Comparison of ENCODE assay signal across 9 mouse cellular contexts in genomic region chr12:3307587-3307986, GRCm38 (mm10). TPM values are rescaled to one million over a fixed set of nuclear protein-coding genes. Genes with fewer than 3 reads are reported as not detected.
A peak's percentile ranks its signal among the peaks of the same experiment; 100 is the strongest.
DNase-seq lines count a peak whose midpoint lies in the region; ATAC-seq and TF ChIP-seq lines count a peak whose summit lies in the region.
"Had no signal": no experiment of that assay in that cellular context is flagged by ENCODE, and none has a peak within 500 bp of the region (broad histone marks: within the 10 kb centered on the region; RNA-seq: fewer than 3 reads in every experiment).

No protein-coding gene starts in this region.

- no peak for TF ChIP-seq POLR2A in spleen, adult 2 months (IDR thresholded peaks at IDR 0.05; ENCODE audit: low read depth, low read length)

- H3K9ac ChIP-seq in liver, embryonic 13.5 days = peak overlapping the region; percentile 96

- peak overlapping the region; percentile 85 for H3K4me2 ChIP-seq in liver, embryonic 13.5 days

- TF ChIP-seq CTCF in spleen, adult 2 months (IDR thresholded peaks at IDR 0.05; ENCODE audit: extremely low read depth, insufficient read depth, insufficient read length, insufficient replicate concordance) = no peak

- H3K9me3 ChIP-seq in erythroblast, embryonic 14.5 days (ENCODE audit: control insufficient read depth, low read length) = no peaks in the 10 kb centered on the region
- H3K9me3 ChIP-seq in liver, embryonic 13.5 days (replicated peaks) = no peaks in the 10 kb centered on the region

- H3K4me3 ChIP-seq in erythroblast, embryonic 14.5 days (replicated peaks) = peak overlapping the region; percentile 78
- peak overlapping the region; percentile 48 for H3K4me3 ChIP-seq in spleen, adult 2 months (ENCODE audit: extremely low read depth, insufficient read depth, insufficient read length)
- H3K4me3 ChIP-seq in liver, embryonic 13.5 days (replicated peaks) = peak overlapping the region; percentile 93

- peaks cover 47% of the 10 kb centered on the region for H3K36me3 ChIP-seq in erythroblast, embryonic 14.5 days (ENCODE audit: control insufficient read depth)
- no peaks in the 10 kb centered on the region for H3K36me3 ChIP-seq in spleen, adult 2 months (ENCODE audit: control insufficient read depth, insufficient read depth, low read length)
- H3K36me3 ChIP-seq in liver, embryonic 13.5 days = 0 out of 2 replicates have a peak, but pooled peaks cover 2% of the 10 kb centered on the region

- H3K27me3 ChIP-seq in erythroblast, embryonic 14.5 days (ENCODE audit: control insufficient read depth) = no peaks in the 10 kb centered on the region
- H3K27me3 ChIP-seq in spleen, adult 2 months (ENCODE audit: control insufficient read depth, insufficient read depth, low read length) = no peaks in the 10 kb centered on the region
- no peaks in the 10 kb centered on the region for H3K27me3 ChIP-seq in liver, embryonic 13.5 days

- no peak overlapping the region; the same call in 1 of the 2 replicates for H3K27ac ChIP-seq in spleen, adult 2 months (ENCODE audit: insufficient read depth, low read length)
- H3K27ac ChIP-seq in liver, embryonic 13.5 days = peak overlapping the region; percentile 47

- peaks cover 64% of the 10 kb centered on the region for H3K4me1 ChIP-seq in erythroblast, embryonic 14.5 days (ENCODE audit: control insufficient read depth)
- peaks cover 7% of the 10 kb centered on the region for H3K4me1 ChIP-seq in spleen, adult 2 months (ENCODE audit: control insufficient read depth, insufficient read depth, insufficient read length)
- H3K4me1 ChIP-seq in liver, embryonic 13.5 days (replicated peaks) = peaks cover 60% of the 10 kb centered on the region

- 6% methylated on average over 6 of the region's 6 CpGs for WGBS in spleen, adult 2 months
- WGBS in liver, embryonic 13.5 days (ENCODE audit: insufficient replicate concordance) = 12% methylated on average over 6 of the region's 6 CpGs

- no peak for ATAC-seq in erythroblast, adult 5-6 weeks (replicated peaks; ENCODE audit: low FRiP score, poor library complexity, severe bottlenecking)
- ATAC-seq in liver, embryonic 13.5 days (ENCODE audit: low read depth) = no peak
- no peak for ATAC-seq in megakaryocyte-erythroid progenitor cell, adult 5-6 weeks (replicated peaks; ENCODE audit: low FRiP score, low TSS enrichment, poor library complexity, severe bottlenecking)

- no peak for DNase-seq in spleen, adult 2 months (ENCODE audit: low read depth in 1 of 2, low spot score in 2 of 2)
- no peak for DNase-seq in spleen, postnatal 36 days (ENCODE audit: low spot score in 2 of 2)
- no peak for DNase-seq in liver, embryonic 13.5 days
- no peak for DNase-seq in frontal cortex, postnatal 36 days (ENCODE audit: low spot score in 2 of 2)
- no peak for DNase-seq in gastrocnemius, postnatal 25 days
- DNase-seq: thymus, adult 2 months had no signal

RNA-seq across cellular contexts. Expression of gene Rab10, which starts 2.2 kb away (rescaled TPM):
- polyA plus RNA-seq in erythroblast, embryonic 14.5 days (2012) = 7.9 and 8.6 TPM in 2 replicates
- total RNA-seq in erythroblast, adult 5-6 weeks (2015; ENCODE audit: low replicate concordance) = 121 and 138 TPM in 2 replicates
- total RNA-seq in erythroblast, adult 5-6 weeks (2017; ENCODE audit: low replicate concordance) = 157 and 179 TPM in 2 replicates
- 18.2 and 22.3 TPM in 2 replicates for polyA plus RNA-seq in spleen, adult 2 months (2012; rRNA removed)
- polyA plus RNA-seq in liver, embryonic 13.5 days (2015; fragmentation: Nextera tagmentation; extraction: Ambion mirVana) = 47.9 and 57.3 TPM in 2 replicates
- total RNA-seq in megakaryocyte-erythroid progenitor cell, adult 5-6 weeks (2014; fragmentation: Nextera tagmentation) = 71.0 and 79.4 TPM in 2 replicates
- total RNA-seq in megakaryocyte-erythroid progenitor cell, adult 5-6 weeks (2017) = 114 and 151 TPM in 2 replicates
- 100 to 1,000 TPM; 218 to 239 TPM for total RNA-seq in gastrocnemius, postnatal 25 days (2021)

RNA-seq across cellular contexts. Expression of gene Kif3c, which starts 57.3 kb away (rescaled TPM):
- polyA plus RNA-seq in erythroblast, embryonic 14.5 days (2012) = 0.01 TPM in 2 replicates
- total RNA-seq in erythroblast, adult 5-6 weeks (2015; ENCODE audit: low replicate concordance) = not detected in 2 replicates
- 1.5 and 1.8 TPM in 2 replicates for total RNA-seq in erythroblast, adult 5-6 weeks (2017; ENCODE audit: low replicate concordance)
- 3.4 and 3.5 TPM in 2 replicates for polyA plus RNA-seq in spleen, adult 2 months (2012; rRNA removed)
- 1.0 and 1.2 TPM in 2 replicates for polyA plus RNA-seq in liver, embryonic 13.5 days (2015; fragmentation: Nextera tagmentation; extraction: Ambion mirVana)
- 1.2 and 2.3 TPM in 2 replicates for total RNA-seq in megakaryocyte-erythroid progenitor cell, adult 5-6 weeks (2014; fragmentation: Nextera tagmentation)
- total RNA-seq in megakaryocyte-erythroid progenitor cell, adult 5-6 weeks (2017) = 0.33 and 4.3 TPM in 2 replicates
- total RNA-seq in gastrocnemius, postnatal 25 days (2021) = 10 to 100 TPM; 11.3 to 13.2 TPM
